Mouse (Mus musculus) brain, embryonic 18.5 days (tissue): ENCODE results near the gene Eif3d.

Source experiments
- DNase-seq: peaks from one replicate; pipeline ENCODE4 v3.0.0-alpha.2; 2012; ENCODE audit warnings: low read depth, low spot score

Eif3d gene

DNA sequence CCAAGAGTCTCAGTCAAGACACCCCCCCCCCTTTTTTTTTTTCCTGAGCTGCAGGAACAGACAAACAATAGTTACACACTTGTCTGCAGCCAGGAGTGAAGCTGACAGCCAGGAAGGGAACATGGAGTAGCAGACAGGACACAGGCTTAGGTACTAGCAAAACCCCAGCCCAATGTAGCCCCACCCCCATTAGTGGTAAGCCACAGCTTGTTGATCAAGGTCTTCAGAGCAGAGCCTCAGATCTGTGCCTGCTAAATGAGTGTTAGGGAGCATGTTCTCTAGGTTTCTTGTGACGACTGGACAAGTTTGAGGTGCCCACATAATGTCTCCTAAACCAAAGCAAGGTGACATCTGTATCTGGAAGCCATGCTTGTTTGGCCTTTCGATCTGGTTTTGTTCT is 16.3 kb downstream of the Eif3d start:
- no peak for DNase-seq

DNA sequence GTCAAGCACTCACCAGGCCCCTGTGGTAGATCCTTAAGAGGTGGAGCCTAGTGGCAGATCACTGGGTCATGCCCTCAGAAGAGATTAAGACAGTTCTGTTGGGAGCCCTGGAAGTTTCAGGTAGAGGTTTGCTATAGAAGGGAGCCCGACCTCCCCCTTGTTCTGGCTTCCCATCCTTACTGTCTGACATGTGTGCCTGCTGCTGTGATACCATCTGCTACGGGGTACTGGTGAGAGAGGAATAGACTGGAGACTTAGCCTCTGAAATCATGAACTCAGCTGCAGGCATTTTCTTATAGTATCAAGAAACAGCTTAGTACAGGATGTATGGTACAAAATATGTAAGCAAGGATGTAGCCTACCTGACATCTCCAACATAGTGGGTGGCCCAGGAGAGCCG is 17.7 kb downstream of the Eif3d start:
- DNase-seq, result no peak

DNA sequence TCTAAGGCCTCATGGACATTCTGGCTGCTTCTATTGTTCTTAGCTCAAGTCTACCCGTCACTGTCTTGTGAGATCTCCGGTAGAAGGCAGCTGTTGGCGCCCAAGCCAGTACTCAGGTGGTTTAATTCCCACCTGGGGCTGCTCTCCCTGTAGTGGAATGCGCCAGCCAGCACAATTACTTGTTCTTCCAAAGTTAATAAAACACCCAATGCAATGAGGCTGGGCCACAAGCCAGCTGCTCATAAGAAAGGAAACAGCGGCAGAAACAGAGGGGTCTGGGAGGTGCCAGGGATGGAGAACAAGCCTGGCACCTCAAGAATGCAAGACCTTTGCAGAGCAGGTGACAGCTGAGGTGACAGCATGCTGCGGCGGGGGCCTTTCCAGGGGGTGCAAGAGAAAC is 21.6 kb downstream of the Eif3d start:
- no peak for DNase-seq

DNA sequence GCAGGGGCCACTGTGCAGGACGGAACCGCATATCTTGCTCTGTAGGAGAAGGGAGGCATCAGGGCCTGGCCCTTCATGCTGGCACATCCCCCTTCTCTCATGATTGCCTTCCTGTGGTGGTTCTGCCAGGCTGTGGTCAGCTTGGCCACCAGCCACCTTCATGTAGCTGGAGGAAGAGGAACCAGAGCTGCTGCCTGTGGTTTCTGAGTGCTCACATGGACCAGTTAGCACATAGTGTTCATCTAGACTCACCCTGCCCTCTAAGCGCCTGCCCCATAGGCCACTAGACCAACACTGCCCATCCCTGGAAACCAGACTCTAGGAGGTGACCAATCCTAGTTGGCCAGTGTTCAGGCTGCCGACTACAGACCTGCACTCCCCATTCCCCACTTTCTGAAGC is 24.9 kb downstream of the Eif3d start:
- DNase-seq, result no peak

DNA sequence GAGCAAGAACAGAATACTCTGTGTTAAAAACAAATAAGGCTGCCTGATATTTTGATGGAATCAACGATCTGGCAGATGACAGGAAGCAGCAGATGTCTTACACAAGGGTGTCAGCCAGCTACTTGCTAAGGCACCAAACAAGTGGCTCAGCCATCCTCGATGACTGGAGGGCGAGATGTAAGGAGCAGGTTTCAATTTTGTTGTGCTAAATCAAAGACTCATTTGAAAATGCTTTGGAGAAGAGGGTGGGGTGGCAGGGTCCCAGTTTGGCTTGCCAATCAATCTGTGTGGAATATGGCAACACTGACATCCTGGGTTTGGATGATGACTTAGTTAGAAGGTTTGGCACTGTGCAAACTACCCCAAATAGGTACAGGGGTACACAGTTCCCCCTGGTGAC is 29.1 kb downstream of the Eif3d start:
- DNase-seq, result no peak

DNA sequence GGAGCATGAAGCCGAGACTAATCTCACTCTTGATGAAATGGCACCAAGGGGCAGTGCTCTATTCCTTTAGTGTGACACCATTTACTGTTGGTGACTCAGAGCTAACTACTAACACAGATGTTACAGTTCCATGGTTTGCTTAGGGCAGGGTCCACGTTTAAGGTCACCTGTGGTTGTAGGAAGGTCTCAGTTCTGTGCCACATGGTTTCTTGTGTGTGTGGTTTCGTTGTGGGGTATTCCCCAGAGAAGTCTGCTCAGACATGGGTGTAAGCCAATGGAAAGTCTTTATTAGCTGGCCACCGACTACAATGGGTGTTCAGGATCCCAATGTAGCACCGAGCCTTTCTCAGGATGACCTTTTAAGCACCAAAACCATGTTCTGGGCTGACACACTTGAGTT is 32.1 kb downstream of the Eif3d start:
- DNase-seq, result no peak

DNA sequence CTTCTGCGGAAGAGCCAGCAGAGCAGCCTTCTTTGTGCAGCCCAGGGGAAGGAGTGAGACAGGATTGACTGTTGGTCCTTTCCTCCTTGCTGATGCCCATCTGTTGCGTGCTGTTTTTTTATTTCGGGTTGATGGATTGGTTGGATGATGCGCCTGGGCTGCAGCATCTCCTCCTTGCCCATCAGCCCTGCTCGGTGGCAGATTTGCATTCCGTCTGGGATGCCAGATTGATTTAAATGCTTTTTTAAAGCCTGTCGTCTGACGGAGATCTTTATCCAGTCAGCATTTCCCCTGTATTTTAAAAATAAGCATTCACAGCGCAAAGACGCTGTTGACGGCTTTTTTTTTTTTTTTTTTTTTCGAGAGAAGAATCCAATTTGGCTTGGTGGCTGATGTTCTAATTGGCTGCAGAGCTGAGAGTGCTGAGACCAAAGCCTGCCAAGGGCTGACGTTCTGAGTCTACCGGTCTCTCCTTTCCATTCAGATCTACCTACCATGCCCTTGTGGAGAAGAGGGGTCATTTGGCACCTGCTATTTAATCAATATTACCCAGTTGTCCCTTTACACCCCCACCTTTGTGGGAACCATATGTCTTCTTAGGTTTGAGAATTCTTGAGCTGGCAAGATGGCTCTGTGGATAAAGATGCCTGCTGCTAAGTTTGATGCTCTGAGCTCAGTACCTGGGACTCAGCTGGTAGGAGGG is 34.8 kb downstream of the Eif3d start:
- DNase-seq, result peak; percentile 83

DNA sequence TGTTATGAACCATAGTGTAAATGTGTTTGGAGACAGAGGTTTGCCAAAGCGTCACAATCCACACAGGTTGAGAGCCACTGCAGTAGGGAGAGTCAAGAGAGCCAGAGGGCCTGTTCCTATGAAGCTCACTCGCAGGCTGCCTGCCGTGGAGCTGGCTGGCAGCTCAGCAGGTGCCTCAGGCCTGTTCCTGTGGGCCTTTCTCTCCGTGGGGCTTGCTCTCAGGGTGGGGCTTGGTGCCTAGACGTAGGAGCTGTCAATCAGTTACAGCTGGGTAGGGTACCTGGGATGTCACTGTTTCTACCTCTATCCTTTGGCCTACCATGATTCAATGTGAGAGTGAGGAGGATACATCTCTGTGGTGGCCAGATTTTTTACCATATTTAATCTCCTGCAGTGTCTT is 35.6 kb downstream of the Eif3d start:
- DNase-seq, result no peak

DNA sequence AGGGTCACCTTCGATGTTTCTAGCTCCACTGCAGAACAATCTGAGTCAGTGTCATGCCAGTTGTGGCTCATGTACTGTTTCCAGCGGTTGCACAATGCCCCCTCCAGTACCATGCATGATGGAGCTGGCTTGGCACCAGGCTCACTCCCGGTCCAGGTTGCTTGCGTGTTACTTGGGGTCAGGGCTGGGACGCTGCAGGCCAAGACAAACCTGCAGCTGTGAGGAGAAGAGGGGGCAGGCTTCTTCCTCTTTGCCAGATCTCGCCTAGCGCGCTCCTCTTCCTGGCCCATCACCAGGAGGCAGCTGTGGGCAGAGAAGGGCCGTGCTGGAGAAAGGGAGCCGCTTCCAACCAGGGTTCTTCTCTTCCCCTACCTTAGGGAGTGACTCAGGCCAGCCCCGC is 36.3 kb downstream of the Eif3d start:
- no peak for DNase-seq

DNA sequence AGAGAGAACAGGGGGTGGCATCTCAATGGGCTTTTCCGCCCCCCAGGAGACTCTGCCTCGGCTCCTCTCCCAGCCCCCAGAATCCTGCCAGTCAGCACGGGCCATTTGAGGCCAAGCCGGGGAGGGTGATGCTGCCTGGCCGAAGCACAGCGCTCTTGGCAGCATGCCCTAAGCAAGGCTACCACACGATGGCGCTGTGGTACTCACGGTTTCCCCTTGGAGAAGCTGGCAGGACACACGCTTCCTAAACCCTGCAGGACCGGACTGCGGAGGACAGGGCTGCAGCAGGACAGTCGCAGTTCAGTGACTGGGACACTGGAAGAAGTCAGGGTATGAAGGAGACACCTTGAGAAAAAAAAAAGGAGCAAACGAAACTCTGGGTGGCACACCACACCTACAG is 36.8 kb downstream of the Eif3d start:
- DNase-seq, result no peak

DNA sequence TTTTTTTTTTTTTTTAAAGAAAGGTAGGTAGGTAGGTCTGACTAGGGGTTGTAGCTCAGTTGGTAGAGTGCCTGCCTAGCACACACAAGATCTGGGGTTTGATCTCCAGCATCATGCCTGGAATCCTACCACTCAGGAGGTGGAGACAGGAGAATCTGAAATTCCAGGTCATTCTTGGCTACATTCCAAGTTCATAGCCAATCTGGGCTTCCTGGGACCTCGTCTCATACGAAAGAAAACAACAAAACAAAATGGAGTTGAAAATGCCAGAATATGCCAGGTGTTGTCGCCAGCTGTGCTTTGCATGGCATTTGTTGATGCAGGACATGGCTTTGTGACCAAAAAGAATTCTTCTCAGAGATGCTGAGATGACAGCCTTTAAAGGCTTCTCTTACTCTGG is 37.4 kb downstream of the Eif3d start:
- DNase-seq, result no peak

DNA sequence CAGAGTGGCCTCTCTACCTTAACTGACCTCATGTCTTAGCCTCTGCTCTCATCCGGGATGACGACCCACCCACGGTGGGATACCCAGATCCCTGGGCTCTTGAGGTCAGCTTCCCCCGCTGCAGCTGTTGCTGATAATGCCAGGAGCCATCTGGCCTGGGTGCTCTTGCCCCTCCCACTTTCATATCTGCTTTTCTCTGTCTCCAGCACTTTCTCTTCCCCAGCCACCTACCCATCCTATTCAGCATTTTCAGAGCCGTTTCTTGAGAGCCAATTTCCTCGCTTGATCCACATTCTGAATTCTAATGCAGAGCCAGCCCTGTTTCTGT is 39.0 kb downstream of the Eif3d start:
- DNase-seq, result no peak

DNA sequence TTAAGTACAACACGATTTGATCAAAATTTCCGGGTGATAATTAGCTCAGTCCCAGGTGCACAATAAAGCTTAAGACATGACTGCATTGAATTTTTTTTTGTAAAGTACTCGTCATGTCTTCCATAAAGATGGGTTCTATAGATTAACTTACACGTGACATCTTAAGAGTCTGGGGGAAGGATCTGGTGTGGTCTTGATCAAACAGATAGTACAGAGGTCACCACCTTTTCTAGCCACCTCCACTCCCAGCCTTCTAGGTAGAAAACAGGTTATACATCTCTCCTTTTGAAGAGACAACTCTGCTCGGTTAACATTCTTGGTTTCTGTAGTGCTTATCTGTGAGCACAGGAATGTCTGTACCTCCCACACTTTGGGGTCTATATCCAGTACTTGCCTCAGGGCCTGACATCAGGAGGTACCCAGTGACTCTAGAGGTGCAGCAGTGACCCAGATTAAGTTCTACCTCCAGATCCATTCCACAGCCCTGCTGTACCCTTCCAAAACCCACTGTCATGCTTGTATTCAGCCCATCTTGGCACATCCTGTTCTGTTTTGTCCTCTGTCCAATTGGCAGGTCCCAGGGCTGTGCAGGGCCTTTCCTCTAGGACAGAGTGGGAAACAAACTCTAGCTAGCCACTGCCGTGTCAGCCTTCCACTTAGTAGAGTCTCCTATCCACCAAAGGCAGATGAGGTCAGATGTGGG is 39.5 kb downstream of the Eif3d start:
- no peak for DNase-seq

DNA sequence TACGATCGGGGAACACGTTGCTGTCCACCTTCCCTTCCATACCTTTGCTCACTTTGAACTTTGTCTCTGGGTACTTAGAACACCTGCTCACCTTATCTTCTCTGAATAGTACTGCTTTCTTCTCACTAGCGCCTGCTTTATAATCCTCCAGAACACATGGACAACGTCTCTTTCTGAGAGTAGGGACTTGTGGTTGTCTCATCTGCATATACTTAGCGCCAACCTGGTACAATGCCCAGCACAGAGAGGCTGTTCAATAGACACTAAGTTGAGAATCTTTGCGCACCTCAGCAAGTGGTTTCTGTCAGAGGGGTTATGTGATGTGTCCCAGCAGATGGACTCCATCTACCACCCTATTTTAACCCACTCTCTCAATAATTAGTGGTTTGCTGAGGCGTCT is 40.8 kb downstream of the Eif3d start:
- DNase-seq, result no peak

DNA sequence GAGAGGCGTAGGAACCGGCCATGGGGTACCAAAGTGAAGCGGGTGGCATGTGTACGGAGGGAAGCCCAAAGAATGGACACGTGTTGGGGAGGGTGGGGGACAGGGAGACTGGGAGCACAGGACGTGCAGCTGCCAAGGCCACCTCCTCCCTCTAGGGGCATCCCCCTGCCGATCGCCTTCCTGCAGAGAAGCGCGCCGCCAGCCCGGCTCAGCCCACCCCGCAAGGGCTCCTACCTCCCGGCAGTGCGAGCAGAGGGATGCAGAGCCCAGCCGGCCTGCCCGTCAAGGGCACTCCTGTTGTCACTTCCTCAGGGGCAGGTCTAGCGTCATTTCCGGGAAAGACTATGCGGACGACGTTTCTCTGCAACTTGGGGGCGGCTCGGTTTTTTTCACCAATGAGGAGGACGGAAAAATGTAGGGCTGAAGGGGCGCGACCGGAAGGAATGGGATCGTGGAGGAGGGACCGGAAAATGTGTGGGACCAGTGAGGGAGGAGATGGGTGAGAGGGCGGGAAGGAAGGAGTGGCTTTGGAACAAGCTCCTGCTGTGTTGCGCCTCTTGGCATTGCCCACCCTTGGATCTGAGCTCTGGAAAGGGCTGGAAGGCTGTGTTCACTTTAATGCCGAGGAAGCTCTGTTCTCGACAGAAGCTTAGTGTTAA is 41.8 kb downstream of the Eif3d start, which contains the start of gene Txn2:
TSS of gene Txn2 (minus strand) at position 334 of the 659 bp plus-strand sequence.
- peak; percentile 99 for DNase-seq

DNA sequence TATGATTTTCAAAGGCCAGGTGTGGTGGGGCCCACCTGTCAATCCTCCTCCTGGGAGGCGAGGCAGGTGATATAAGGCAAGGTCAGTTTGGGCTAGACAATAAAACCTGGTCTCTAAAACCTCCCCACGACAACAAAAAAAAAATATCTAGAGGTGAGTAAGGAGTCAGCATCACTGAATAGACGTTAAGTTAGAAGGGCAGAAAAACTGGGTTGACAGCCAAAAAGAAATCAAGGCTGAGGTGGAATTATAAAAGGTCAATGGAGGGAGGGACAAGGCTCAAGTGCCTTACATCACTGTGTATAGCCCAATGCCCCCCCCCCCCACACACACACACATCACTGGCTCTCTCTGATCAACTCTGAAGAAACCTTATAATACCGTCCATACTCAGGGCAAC is 42.5 kb downstream of the Eif3d start:
- DNase-seq, result no peak

DNA sequence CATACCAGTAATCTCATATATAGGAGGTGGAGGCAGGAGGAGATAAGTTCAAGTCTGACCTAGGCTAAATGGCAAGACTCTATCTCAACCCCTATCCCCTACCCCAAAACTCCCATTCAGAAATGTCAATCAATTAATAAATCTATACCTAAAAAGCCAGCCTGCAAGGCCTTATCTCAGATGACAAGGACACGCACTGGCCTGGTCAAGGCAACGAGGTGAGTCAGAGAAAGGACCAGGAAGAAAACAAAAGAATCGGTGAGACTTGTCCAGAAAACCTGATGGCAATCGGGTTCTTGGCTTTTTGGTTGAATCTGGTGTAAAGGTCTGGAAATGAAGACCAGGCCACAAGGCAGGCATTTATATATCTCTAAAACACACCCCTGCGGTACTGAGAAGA is 43.7 kb downstream of the Eif3d start:
- DNase-seq, result no peak

DNA sequence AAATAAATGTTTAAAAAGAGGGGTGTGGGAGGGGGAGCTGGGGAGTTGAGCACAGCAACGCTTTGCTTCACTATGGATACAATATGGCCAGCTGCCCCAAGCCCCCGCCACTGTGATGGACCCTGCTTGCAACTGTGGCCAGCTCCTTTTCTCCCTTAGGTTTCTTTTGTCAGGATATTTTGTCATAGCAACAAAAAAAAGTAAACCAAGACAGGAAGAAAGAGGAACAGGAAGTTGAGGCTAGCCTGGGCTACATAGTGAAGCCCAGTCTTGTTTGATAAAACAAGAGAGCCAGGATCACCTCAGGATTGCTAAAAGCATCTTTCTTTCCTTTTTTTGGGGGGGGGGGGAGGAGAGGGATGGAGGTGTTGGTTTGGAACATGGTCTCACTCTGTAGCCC is 45.4 kb downstream of the Eif3d start:
- DNase-seq, result no peak

DNA sequence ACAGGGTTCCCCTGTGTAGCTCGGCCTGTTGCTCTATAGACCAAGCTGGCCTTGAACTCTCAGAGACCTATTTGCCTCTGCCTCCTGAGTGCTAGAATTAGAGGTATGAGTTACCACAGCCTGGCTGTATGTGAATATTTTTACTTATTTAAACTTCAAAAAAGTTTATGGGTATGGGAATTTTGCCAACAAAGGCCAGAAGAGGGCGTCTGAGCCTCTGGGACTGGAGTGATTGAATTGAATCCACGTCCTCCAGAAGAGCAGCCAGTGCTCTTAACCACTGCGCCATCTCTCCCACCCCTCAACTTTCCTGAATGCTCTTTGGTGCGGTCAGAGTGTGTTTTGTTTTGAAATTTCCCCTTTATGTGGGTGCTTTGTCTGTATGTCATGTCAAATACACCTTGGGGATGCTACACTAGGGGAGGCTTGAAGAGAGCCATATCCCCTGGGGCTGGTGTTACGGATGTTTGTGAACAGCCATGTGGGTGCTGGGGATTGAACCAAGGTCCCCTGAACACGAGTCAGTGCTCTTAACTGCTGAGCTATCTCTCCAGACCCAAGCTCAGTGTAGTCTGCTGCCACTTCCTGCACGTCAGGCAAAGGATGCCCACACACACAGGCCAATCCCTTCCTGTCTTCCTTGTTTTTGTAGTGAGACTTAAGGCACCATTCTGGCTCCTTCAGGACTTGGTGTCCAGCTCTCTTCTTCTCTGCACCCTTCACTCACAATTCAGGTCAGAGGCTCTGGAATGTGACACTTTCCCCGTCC is 47.2 kb downstream of the Eif3d start:
- no peak for DNase-seq

DNA sequence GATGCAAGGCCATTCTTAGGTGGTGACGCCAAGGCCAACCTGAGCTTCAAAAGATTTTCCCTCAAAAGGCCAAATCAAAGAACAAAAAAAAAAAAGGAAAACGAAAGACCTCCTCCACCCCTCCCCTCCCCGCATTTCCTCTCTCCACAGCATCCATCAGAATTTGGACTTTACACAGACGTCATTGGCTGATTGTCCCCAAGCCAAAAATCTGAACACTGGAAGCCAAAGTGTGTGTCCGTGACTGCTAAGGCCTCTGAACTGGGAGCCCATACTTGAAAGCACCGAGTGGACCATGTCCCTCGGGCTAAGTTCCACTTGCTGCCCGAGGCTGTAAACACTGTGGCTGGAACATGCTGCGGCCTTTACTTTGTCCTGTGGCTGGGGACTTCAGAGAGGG is 47.9 kb downstream of the Eif3d start:
- no peak for DNase-seq

DNA sequence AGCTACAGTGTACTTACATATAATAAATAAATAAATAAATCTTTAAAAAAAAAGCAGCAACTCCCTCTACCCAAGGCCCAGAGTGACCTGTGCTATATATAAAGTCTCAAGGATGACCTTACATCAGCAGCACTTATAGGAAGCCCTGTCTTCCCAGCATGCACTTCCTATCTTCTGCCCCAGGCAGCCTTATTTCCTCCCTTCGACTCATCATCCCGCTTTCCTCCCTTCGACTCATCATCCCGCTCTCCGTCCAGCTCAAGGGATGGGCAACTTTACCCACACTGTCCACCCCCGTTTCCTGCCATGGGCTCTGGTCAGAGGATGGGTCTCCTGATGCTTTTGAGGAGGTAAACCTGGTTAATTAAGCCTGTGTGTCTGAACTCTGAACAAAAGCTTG is 49.0 kb downstream of the Eif3d start:
- DNase-seq, result no peak
